Mouse (Mus musculus): ENCODE data around the gene Dab1.

DNA sequence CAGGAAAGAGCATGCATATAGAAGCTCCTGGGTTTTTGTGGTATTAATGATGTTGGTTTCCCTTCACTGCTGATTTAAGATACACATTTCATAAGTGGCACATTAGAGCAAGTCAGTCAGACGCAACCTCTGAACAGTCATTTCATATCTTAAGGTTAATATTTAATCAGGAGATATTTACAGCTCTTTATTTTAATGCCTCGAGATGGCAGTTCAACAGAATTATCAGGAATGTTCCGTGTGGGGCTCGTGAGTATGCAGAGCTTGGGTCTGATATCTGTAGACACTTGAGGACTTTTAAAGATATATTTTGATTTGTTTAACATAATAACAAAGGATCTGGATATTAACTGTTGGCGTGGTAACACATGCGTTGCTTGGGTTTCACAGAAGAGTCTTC lies 892.7 kb downstream of the Dab1 start:
- TF ChIP-seq CTCF (IDR thresholded peaks at IDR 0.05; ENCODE audit: insufficient read depth, low read depth, low read length): no peak
- no peak for TF ChIP-seq POLR2A (IDR thresholded peaks at IDR 0.05; ENCODE audit: insufficient read depth, low read depth, low read length)

Data from olfactory bulb, adult 2 months (tissue).